Mouse (Mus musculus) bone marrow macrophage, adult 2 months (primary cell): ENCODE measurements around the gene Lpo. TPM values are rescaled to one million over a fixed set of nuclear protein-coding genes. Genes with fewer than 3 reads are reported as not detected.
A peak's percentile ranks its signal among the peaks of the same experiment; 100 is the strongest.

ENCODE experiments used
- H3K27ac ChIP-seq: 2 replicates; pipeline ENCODE4 v1.5.1; 2012; ENCODE audit warnings: low read depth, low read length; ENCODE audit not compliant: insufficient read depth
- H3K4me1 ChIP-seq: 2 replicates; pipeline ENCODE4 v1.6.1; 2012; ENCODE audit warnings: low read length; ENCODE audit not compliant: control insufficient read depth, insufficient read depth
- H3K4me3 ChIP-seq: 2 replicates; pipeline ENCODE4 v1.5.1; 2012; ENCODE audit warnings: mild to moderate bottlenecking, low read length, moderate library complexity; ENCODE audit not compliant: insufficient read depth
- CTCF ChIP-seq: IDR thresholded peaks from 2 replicates; pipeline ENCODE4 v1.5.1; 2012; ENCODE audit warnings: low read depth, mild to moderate bottlenecking, low read length, moderate library complexity
- POLR2A ChIP-seq: IDR thresholded peaks from 2 replicates; pipeline ENCODE4 v1.6.1; 2012; ENCODE audit warnings: mild to moderate bottlenecking, low read depth, low read length, borderline replicate concordance
- polyA plus RNA-seq: library from polyadenylated mRNA; stranded (reverse); fragments of >200 nt; gene quantifications from 2 replicates; pipeline ENCODE4 v1.2.4, GENCODE M21; 2012; ENCODE audit not compliant: missing spikeins, insufficient read depth, insufficient read length

The Lpo gene
- polyA plus RNA-seq, 1 experiment = not detected

- TF ChIP-seq CTCF (no peak), POLR2A (no peak)
- H3K27ac ChIP-seq = no peak overlapping the region
- H3K4me3 ChIP-seq = no peak overlapping the region
- H3K4me1 ChIP-seq = no peaks in the 10 kb centered on the region
These were observed 55.7 kb downstream of the Lpo start for GRCm38 (mm10) chr11:87772354-87772753.

- TF ChIP-seq CTCF (peak; percentile 93), POLR2A (no peak)
- H3K27ac ChIP-seq = no peak overlapping the region
- H3K4me1 ChIP-seq = no peaks in the 10 kb centered on the region
- H3K4me3 ChIP-seq = no peak overlapping the region
These were observed 57.1 kb downstream of the Lpo start for GRCm38 (mm10) chr11:87770989-87771388.

- no peak overlapping the region for H3K4me3 ChIP-seq
- H3K4me1 ChIP-seq = no peaks in the 10 kb centered on the region
- no peak overlapping the region for H3K27ac ChIP-seq
- no peak for TF ChIP-seq POLR2A
- no peak for TF ChIP-seq CTCF
These were observed 59.3 kb downstream of the Lpo start for GRCm38 (mm10) chr11:87768745-87769144.

- no peak overlapping the region for H3K4me3 ChIP-seq
- H3K27ac ChIP-seq = no peak overlapping the region
- TF ChIP-seq CTCF (no peak), POLR2A (no peak)
- H3K4me1 ChIP-seq = no peaks in the 10 kb centered on the region
These were observed 63.9 kb downstream of the Lpo start for GRCm38 (mm10) chr11:87763988-87764876.

- H3K27ac ChIP-seq = no peak overlapping the region
- peaks cover under 1% of the 10 kb centered on the region for H3K4me1 ChIP-seq
- no peak for TF ChIP-seq POLR2A
- TF ChIP-seq CTCF = no peak
- H3K4me3 ChIP-seq = no peak overlapping the region
These were observed 64.5 kb downstream of the Lpo start for GRCm38 (mm10) chr11:87763511-87763987.

- no peak overlapping the region for H3K4me3 ChIP-seq
- TF ChIP-seq POLR2A (no peak), CTCF (no peak)
- no peak overlapping the region for H3K27ac ChIP-seq
- H3K4me1 ChIP-seq = peaks cover 6% of the 10 kb centered on the region
These were observed 65.2 kb downstream of the Lpo start for GRCm38 (mm10) chr11:87762702-87763385.

- peaks cover 6% of the 10 kb centered on the region for H3K4me1 ChIP-seq
- no peak overlapping the region for H3K27ac ChIP-seq
- H3K4me3 ChIP-seq = no peak overlapping the region
- no peak for TF ChIP-seq CTCF
- TF ChIP-seq POLR2A = no peak
These were observed 66.0 kb downstream of the Lpo start for GRCm38 (mm10) chr11:87761806-87762701.

GRCm38 (mm10) chr11:87761181-87761721 lies 66.8 kb downstream of the Lpo start:
- Histone ChIP-seq H3K4me3 (no peak overlapping the region), H3K4me1 (peaks cover 6% of the 10 kb centered on the region), H3K27ac (no peak overlapping the region)
- TF ChIP-seq POLR2A (no peak), CTCF (no peak)

GRCm38 (mm10) chr11:87760301-87761081 lies 67.6 kb downstream of the Lpo start, which contains the start of gene Tspoap1:
Gene Tspoap1 (plus strand): TSS chr11:87760541.
- Histone ChIP-seq H3K4me3 (no peak within 1 kb of the TSS), H3K4me1 (peaks cover 6% of the 10 kb centered on the region)

More at GRCm38 (mm10) chr11:87760301-87761081, 67.6 kb downstream of the Lpo start, which contains the start of gene Tspoap1:
- 0 out of 2 replicates have a peak, but pooled peaks have one; percentile 8 for TF ChIP-seq POLR2A
- no peak for TF ChIP-seq CTCF
- H3K27ac ChIP-seq = no peak within 1 kb of the TSS
